Mouse (Mus musculus) cerebellum, adult 2 months (tissue): ENCODE results near the gene Scn1a. TPM values are rescaled to one million over a fixed set of nuclear protein-coding genes. Genes with fewer than 3 reads are reported as not detected.

Source experiments
- DNase-seq, 2 experiments: peaks; one replicate each; pipeline ENCODE4 v3.0.0; 2021
- H3K27ac ChIP-seq: fragments of 200-500 bp; 2 replicates; pipeline ENCODE4 v1.5.1; 2012; ENCODE audit warnings: low read length, control low read depth, inconsistent platforms; ENCODE audit not compliant: insufficient read depth
- H3K27me3 ChIP-seq: fragments of 200-500 bp; 2 replicates; pipeline ENCODE4 v1.6.1; 2012; ENCODE audit warnings: inconsistent platforms, mild to moderate bottlenecking, low read length, moderate library complexity; ENCODE audit not compliant: control insufficient read depth, insufficient read depth
- H3K4me1 ChIP-seq: fragments of 200-500 bp; 2 replicates; pipeline ENCODE4 v1.6.1; 2011; ENCODE audit warnings: low read length; ENCODE audit not compliant: control insufficient read depth, insufficient read depth
- H3K4me3 ChIP-seq: fragments of 200-500 bp; replicated peaks from 2 replicates; pipeline ENCODE3; 2011; ENCODE audit warnings: mild to moderate bottlenecking, low read depth, low read length, control low read depth; ENCODE audit not compliant: insufficient read depth
- CTCF ChIP-seq: fragments of 200-500 bp; IDR thresholded peaks from 2 replicates; pipeline ENCODE4 v1.5.1; 2011; ENCODE audit warnings: low read depth, mild to moderate bottlenecking, control low read depth, low read length, moderate library complexity, borderline replicate concordance; ENCODE audit not compliant: insufficient read depth
- POLR2A ChIP-seq: fragments of 200-500 bp; IDR thresholded peaks from 2 replicates; pipeline ENCODE4 v1.6.1; 2011; ENCODE audit warnings: low read length, control low read depth, borderline replicate concordance; ENCODE audit not compliant: insufficient read depth
- WGBS: fragments of 180-500 bp; shearing (Covaris S2); methylation state at CpG from one replicate; pipeline ENCODE4 v1.1.7; 2018; 5-methylcytosine and 5-hydroxymethylcytosine counted together
- polyA plus RNA-seq: library from polyadenylated mRNA; depleted of rRNA; stranded (reverse); fragments of >200 nt; gene quantifications from 2 replicates; pipeline ENCODE4 v1.2.3, GENCODE M21; 2012; rRNA removed

Gene Scn1a
- polyA plus RNA-seq = 92.9 and 97.9 TPM in 2 replicates

DNA sequence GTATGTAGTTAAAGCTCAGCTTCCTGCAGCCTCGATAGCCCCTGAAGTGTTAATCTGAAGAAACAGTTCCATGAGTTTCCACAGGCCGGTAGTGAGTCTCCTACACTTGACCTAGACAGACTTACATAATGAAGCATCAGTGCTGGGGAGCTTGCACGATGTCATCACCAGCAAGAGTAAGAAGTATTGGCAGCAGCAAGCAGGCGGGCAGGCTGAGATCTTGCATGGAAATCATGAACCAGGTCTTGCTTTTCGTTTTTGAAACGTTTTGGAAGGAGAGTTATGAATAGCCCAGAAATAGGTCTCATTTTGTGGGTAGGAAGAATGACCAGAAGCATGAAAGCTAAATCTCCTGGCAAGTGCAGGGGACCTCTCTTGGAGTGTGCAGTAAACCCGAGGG lies at the start of gene Scn1a:
Gene Scn1a (minus strand): TSS at position 130 of the 400 bp plus-strand sequence.
- WGBS = 8% methylated on average over 7 of the region's 7 CpGs
- DNase-seq = peak; percentile 75 to 79
- Histone ChIP-seq H3K27ac (peak within 1 kb of the TSS; percentile 83), H3K27me3 (no peaks in the 10 kb centered on the region), H3K4me3 (peak within 1 kb of the TSS; percentile 68), H3K4me1 (no peaks in the 10 kb centered on the region)
- TF ChIP-seq POLR2A (peak; percentile 54; the same call in 1 of the 2 replicates), CTCF (no peak)

DNA sequence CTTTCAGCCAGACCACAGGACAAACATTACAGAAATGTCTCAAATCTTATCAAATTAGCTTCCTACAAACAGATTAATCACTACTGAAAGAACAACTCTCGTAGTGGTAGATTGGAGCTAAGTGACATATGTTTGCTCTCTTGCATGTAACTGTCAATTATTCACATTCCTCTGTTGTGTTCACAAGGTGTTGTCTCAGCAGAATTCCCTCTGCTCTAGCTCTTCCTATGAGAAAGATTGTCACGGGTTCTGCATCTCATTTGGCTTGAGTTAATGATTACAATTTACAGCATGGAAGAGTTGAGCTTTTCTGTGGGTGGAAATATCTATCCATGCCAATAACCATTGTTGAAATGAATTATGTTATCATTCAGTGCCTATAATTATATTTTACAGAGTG lies 37.8 kb upstream of the Scn1a start:
- no peak for DNase-seq
- no peaks in the 10 kb centered on the region for H3K27me3 ChIP-seq
- H3K27ac ChIP-seq = no peak overlapping the region
- no peaks in the 10 kb centered on the region for H3K4me1 ChIP-seq
- 57% methylated on average over 2 of the region's 2 CpGs for WGBS
- H3K4me3 ChIP-seq = no peak overlapping the region
- no peak for TF ChIP-seq POLR2A
- no peak for TF ChIP-seq CTCF

DNA sequence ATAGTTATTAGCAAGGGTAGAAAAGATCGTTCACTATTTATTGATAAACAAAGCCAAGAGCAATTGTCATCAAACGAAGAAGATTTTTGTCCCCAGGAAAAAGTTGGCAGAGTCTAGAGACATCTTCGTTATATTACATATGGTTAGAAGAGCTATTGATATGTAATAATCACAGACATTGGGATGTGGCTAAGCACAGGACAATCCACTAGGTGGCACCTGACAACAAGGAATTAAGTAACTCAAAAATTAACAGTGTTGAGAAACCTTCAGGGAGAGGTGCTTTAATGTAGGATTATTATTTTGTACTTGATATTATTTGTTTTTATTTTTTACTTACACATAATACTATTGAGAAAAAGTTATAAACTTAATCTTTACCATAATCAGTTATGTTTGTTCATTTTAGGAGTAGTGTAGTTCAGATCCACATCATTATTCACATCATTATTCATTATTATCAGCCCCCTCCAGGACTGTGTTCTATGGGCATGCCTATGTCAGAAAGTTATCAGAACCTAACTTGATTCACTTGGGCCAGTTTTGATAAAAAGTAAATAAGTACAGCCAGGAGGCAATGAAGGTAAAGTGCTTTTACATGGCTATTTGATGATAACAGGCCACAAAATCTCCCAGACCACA lies 32.7 kb upstream of the Scn1a start:
- peak in 1 of 2 experiments; percentile 14 for DNase-seq
- Histone ChIP-seq H3K4me3 (no peak overlapping the region), H3K27ac (no peak overlapping the region), H3K27me3 (no peaks in the 10 kb centered on the region), H3K4me1 (no peaks in the 10 kb centered on the region)
- TF ChIP-seq POLR2A (no peak), CTCF (no peak; the same call in none of the 2 replicates)
- 45% methylated on average over 3 of the region's 3 CpGs for WGBS

DNA sequence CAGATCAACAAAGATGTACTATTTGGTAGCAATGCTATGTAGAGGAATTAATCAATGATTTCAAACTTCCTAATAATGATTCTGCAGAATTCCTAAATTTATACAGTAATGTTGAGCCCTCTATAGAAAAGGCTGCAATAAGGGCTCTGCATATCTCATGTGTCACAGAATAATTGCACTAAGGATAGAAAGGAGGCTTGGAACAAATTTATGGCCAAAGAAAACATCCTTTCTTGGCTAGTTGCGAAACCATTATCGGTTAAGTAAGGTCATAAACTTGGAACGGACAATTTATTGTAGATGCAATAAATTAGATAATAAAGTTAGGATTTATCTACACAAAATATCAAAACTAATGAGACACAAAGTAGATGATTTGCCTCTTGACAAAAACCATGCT lies 24.8 kb upstream of the Scn1a start:
- H3K27me3 ChIP-seq = no peaks in the 10 kb centered on the region

DNA sequence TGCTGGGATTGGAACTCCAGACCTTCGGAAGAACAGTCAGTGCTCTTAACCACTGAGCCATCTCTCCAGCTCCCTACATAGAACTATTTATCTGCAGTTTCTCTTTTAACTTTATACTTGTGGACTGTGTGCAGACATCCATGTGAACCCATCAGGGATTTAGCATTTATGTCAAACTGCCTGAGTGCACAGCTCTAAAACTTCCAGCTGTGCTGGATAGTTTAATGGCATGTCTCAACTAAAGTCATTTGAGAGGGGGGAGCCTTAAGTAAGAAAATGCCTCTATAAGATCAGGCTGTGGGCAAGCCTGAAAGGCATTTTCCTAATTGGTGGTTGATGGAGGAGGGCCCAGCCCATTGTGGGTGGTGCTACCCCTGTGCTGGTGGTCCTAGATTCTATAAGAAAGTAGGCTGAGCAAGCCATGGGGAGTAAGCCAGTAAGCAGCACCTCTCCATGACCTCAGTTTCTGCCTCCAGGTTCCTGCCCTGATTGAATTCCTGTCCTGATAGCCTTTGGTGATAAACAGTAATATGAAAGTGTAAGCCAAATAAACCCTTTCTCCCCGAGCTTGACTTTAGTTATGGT lies 24.3 kb upstream of the Scn1a start:
- no peaks in the 10 kb centered on the region; the same call in 1 of the 2 replicates for H3K4me1 ChIP-seq
- no peaks in the 10 kb centered on the region for H3K27me3 ChIP-seq
- no peak overlapping the region for H3K27ac ChIP-seq
- H3K4me3 ChIP-seq = no peak overlapping the region
- TF ChIP-seq POLR2A (no peak), CTCF (no peak)
- DNase-seq = no peak
- 92% methylated on average over 2 of the region's 2 CpGs for WGBS

More for the DNA sequence above, 24.8 kb upstream of the Scn1a start:
- TF ChIP-seq POLR2A = no peak
- 96% methylated on average over 3 of the region's 3 CpGs for WGBS
- H3K27ac ChIP-seq = no peak overlapping the region
- no peaks in the 10 kb centered on the region; the same call in 1 of the 2 replicates for H3K4me1 ChIP-seq
- no peak overlapping the region for H3K4me3 ChIP-seq
- no peak for DNase-seq

DNA sequence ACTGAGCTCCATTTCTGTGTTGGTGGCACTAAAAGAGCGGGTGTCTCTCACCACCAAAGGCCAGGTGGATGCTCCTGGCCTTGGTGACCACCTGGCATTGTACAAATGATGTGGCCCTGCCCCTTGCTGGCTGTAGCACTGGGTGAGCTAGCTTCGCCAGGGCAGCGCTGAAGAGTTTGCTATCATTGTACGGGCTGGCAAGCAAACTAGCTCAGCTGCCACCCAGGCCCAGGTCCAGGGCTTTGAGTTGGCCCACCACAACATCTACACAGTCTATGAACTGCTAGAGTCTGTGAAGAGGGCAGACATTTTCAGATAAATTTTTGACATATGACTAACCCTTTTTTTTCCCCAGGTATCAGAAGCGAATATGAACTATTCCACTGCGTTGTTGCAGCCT lies 23.3 kb upstream of the Scn1a start:
- H3K27ac ChIP-seq = no peak overlapping the region
- 42% methylated on average over 6 of the region's 6 CpGs for WGBS
- H3K4me3 ChIP-seq = no peak overlapping the region
- no peaks in the 10 kb centered on the region; the same call in 1 of the 2 replicates for H3K4me1 ChIP-seq
- no peaks in the 10 kb centered on the region for H3K27me3 ChIP-seq
- TF ChIP-seq CTCF (no peak), POLR2A (no peak)
- no peak for DNase-seq

DNA sequence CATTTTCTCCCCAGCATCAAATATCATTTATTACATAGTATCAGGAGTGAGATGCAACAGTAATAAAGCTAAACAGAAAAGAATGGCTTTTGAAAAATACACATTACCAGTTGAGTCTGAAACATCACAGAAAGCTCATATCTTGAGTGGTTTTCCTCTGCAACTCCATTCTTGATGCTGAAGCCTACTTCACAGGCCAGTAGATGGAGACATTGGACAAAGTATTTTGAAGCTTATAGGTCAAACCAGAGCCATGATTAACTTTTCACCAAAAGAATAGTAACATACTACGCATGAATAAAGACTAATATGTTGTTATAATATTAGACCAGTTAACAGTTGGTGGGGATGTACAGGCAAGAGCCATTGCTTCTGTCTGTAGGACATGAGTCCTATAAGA lies 21.8 kb upstream of the Scn1a start:
- Histone ChIP-seq H3K4me1 (no peaks in the 10 kb centered on the region; the same call in 1 of the 2 replicates), H3K27me3 (no peaks in the 10 kb centered on the region), H3K4me3 (no peak overlapping the region), H3K27ac (no peak overlapping the region)
- TF ChIP-seq POLR2A = no peak
- TF ChIP-seq CTCF = no peak
- no peak for DNase-seq
- 95% methylated on average over 1 of the region's 1 CpGs for WGBS
